Mouse (Mus musculus): ENCODE measurements around the gene Abtb2. TPM values are rescaled to one million over a fixed set of nuclear protein-coding genes. Genes with fewer than 3 reads are reported as not detected.

The Abtb2 gene
- total RNA-seq, 1 experiment = 5.5 TPM

- H3K4me1 ChIP-seq (ENCODE audit: control insufficient read depth in 2 of 2, insufficient read depth in 2 of 2, low read length in 2 of 2, poor library complexity in 1 of 2) = 0 out of 4 replicates have a peak, but pooled peaks cover 0 to 2% of the 10 kb centered on the region in 2 experiments
- H3K27ac ChIP-seq (ENCODE audit: insufficient read depth, low read depth, low read length, poor library complexity, severe bottlenecking) = no peak overlapping the region
- no peak overlapping the region for H3K9ac ChIP-seq (ENCODE audit: insufficient read depth, low read depth, low read length, poor library complexity, severe bottlenecking)
- H3K9me3 ChIP-seq (ENCODE audit: control insufficient read depth, insufficient read depth, low read depth, low read length) = no peaks in the 10 kb centered on the region
- H3K36me3 ChIP-seq (ENCODE audit: control insufficient read depth, insufficient read depth, low read length, poor library complexity, severe bottlenecking) = no peaks in the 10 kb centered on the region
- in situ Hi-C loops (cut with MboI; ENCODE audit: low sequenced_read_pairs in 2 of 2, unreplicated experiment in 2 of 2) = no loop called here
- no peak for TF ChIP-seq ZC3H11A (IDR thresholded peaks at IDR 0.05; ENCODE audit: borderline replicate concordance, low read depth, low read length)
- TF ChIP-seq MAFK (IDR thresholded peaks at IDR 0.05; ENCODE audit: insufficient read depth, low read depth, low read length) = no peak
- no peak for TF ChIP-seq CHD2 (IDR thresholded peaks at IDR 0.05; ENCODE audit: low read depth, low read length)
- TF ChIP-seq ZNF384 (IDR thresholded peaks at IDR 0.05; ENCODE audit: low read depth, low read length) = no peak
- TF ChIP-seq HCFC1 (IDR thresholded peaks at IDR 0.05; ENCODE audit: borderline replicate concordance, insufficient read depth, low read length) = no peak
- no peak for DNase-seq (ENCODE audit: low read depth, low spot score)
- no peak overlapping the region for H3K4me3 ChIP-seq (ENCODE audit: insufficient read depth in 1 of 2, low read depth in 1 of 2, low read length in 2 of 2, poor library complexity in 1 of 2, severe bottlenecking in 1 of 2)
Observed at GRCm38 (mm10) chr2:103677614-103678369, 111.7 kb downstream of the Abtb2 start.

- H3K4me1 ChIP-seq (ENCODE audit: control insufficient read depth in 2 of 2, insufficient read depth in 2 of 2, low read length in 2 of 2, poor library complexity in 1 of 2) = 0 out of 4 replicates have a peak, but pooled peaks cover 0 to 2% of the 10 kb centered on the region in 2 experiments
- in situ Hi-C loops (cut with MboI; ENCODE audit: low sequenced_read_pairs in 2 of 2, unreplicated experiment in 2 of 2) = no loop called here
- H3K27ac ChIP-seq (ENCODE audit: insufficient read depth, low read depth, low read length, poor library complexity, severe bottlenecking) = no peak overlapping the region
Observed at GRCm38 (mm10) chr2:103678433-103678832, 112.3 kb downstream of the Abtb2 start.

DNA sequence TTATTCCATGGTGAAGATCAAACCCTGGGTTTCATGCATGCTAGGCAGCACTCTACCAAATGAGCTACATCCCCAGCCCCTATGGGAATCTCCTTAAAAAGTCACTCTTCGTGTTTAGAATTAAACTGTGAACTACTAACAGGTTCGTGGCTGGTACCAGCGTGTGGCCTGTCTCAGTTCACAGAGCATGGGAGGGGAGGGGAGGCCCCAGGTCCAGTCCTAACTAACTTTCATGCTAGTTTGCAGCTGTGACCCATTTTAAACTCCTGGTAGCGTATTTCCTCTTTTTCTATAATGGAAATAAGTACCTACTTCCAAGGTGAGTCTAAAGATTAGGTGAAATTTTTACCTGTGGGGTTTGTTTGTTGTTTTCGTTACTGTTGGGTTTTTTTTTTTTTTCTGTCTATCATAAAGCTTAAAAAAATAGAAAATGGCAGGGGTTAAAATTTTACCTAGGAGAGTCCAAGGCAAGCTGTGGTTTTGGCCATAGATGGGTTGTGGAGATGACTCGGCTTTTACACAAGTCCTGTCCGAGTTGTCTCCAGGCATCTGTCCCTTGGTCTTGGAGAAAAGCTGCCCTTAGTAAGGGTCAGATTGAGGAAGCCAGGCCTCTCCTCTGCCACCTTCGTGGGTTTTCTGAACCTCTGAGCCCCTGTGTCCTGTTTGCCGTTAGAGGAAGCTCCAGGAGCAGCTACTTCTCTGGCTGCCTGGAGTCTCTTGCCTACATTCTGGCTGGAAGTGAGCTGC lies 114.4 kb downstream of the Abtb2 start:
- H3K4me1 ChIP-seq (ENCODE audit: control insufficient read depth in 2 of 2, insufficient read depth in 2 of 2, low read length in 2 of 2, poor library complexity in 1 of 2) = 0 out of 4 replicates have a peak, but pooled peaks cover 0 to 2% of the 10 kb centered on the region in 2 experiments
- DNase-seq (ENCODE audit: low read depth, low spot score) = no peak
- H3K4me3 ChIP-seq (ENCODE audit: insufficient read depth in 1 of 2, low read depth in 1 of 2, low read length in 2 of 2, poor library complexity in 1 of 2, severe bottlenecking in 1 of 2) = no peak overlapping the region
- TF ChIP-seq MAFK (IDR thresholded peaks at IDR 0.05; ENCODE audit: insufficient read depth, low read depth, low read length) (no peak), ZC3H11A (IDR thresholded peaks at IDR 0.05; ENCODE audit: borderline replicate concordance, low read depth, low read length) (no peak), CHD2 (IDR thresholded peaks at IDR 0.05; ENCODE audit: low read depth, low read length) (no peak), ZNF384 (IDR thresholded peaks at IDR 0.05; ENCODE audit: low read depth, low read length) (no peak), HCFC1 (IDR thresholded peaks at IDR 0.05; ENCODE audit: borderline replicate concordance, insufficient read depth, low read length) (no peak)
- H3K9me3 ChIP-seq (ENCODE audit: control insufficient read depth, insufficient read depth, low read depth, low read length) = no peaks in the 10 kb centered on the region
- H3K36me3 ChIP-seq (ENCODE audit: control insufficient read depth, insufficient read depth, low read length, poor library complexity, severe bottlenecking) = no peaks in the 10 kb centered on the region
- in situ Hi-C loops (cut with MboI; ENCODE audit: low sequenced_read_pairs in 2 of 2, unreplicated experiment in 2 of 2) = no loop called here
- no peak overlapping the region for H3K9ac ChIP-seq (ENCODE audit: insufficient read depth, low read depth, low read length, poor library complexity, severe bottlenecking)
- H3K27ac ChIP-seq (ENCODE audit: insufficient read depth, low read depth, low read length, poor library complexity, severe bottlenecking) = no peak overlapping the region

More at GRCm38 (mm10) chr2:103678433-103678832, 112.3 kb downstream of the Abtb2 start:
- Histone ChIP-seq H3K9me3 (ENCODE audit: control insufficient read depth, insufficient read depth, low read depth, low read length) (no peaks in the 10 kb centered on the region), H3K9ac (ENCODE audit: insufficient read depth, low read depth, low read length, poor library complexity, severe bottlenecking) (no peak overlapping the region), H3K36me3 (ENCODE audit: control insufficient read depth, insufficient read depth, low read length, poor library complexity, severe bottlenecking) (no peaks in the 10 kb centered on the region), H3K4me3 (ENCODE audit: insufficient read depth in 1 of 2, low read depth in 1 of 2, low read length in 2 of 2, poor library complexity in 1 of 2, severe bottlenecking in 1 of 2) (no peak overlapping the region)
- TF ChIP-seq CHD2 (IDR thresholded peaks at IDR 0.05; ENCODE audit: low read depth, low read length) = no peak
- TF ChIP-seq HCFC1 (IDR thresholded peaks at IDR 0.05; ENCODE audit: borderline replicate concordance, insufficient read depth, low read length) = no peak
- TF ChIP-seq ZC3H11A (IDR thresholded peaks at IDR 0.05; ENCODE audit: borderline replicate concordance, low read depth, low read length) = no peak
- TF ChIP-seq MAFK (IDR thresholded peaks at IDR 0.05; ENCODE audit: insufficient read depth, low read depth, low read length) = no peak
- no peak for TF ChIP-seq ZNF384 (IDR thresholded peaks at IDR 0.05; ENCODE audit: low read depth, low read length)
- DNase-seq (ENCODE audit: low read depth, low spot score) = no peak

DNA sequence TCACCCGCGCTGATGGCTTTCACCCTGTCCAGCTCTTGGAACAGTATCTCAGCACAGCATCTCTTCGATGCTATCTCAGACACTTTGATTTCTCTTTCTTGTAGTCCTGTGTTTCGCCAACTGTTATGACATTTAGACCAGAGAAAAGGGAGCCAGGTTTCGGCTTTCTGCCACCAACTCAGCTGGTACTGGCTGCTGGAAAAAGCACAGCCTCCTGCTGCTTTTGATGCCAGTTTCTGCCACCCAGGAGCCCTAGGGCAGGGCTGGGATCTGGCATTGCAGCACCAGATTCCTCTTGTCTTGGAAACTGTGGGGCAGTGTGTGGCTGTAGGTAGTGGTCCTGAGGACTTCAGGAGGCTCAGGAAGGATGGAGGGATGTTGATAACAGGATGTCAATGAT lies 115.0 kb downstream of the Abtb2 start:
- H3K9me3 ChIP-seq (ENCODE audit: control insufficient read depth, insufficient read depth, low read depth, low read length) = no peaks in the 10 kb centered on the region
- H3K4me3 ChIP-seq (ENCODE audit: insufficient read depth in 1 of 2, low read depth in 1 of 2, low read length in 2 of 2, poor library complexity in 1 of 2, severe bottlenecking in 1 of 2) = no peak overlapping the region
- no peak overlapping the region for H3K27ac ChIP-seq (ENCODE audit: insufficient read depth, low read depth, low read length, poor library complexity, severe bottlenecking)
- no peak overlapping the region for H3K9ac ChIP-seq (ENCODE audit: insufficient read depth, low read depth, low read length, poor library complexity, severe bottlenecking)
- DNase-seq (ENCODE audit: low read depth, low spot score) = no peak
- H3K36me3 ChIP-seq (ENCODE audit: control insufficient read depth, insufficient read depth, low read length, poor library complexity, severe bottlenecking) = no peaks in the 10 kb centered on the region
- H3K4me1 ChIP-seq (ENCODE audit: control insufficient read depth in 2 of 2, insufficient read depth in 2 of 2, low read length in 2 of 2, poor library complexity in 1 of 2) = 0 out of 4 replicates have a peak, but pooled peaks cover 0 to 2% of the 10 kb centered on the region in 2 experiments
- TF ChIP-seq ZC3H11A (IDR thresholded peaks at IDR 0.05; ENCODE audit: borderline replicate concordance, low read depth, low read length) (no peak), HCFC1 (IDR thresholded peaks at IDR 0.05; ENCODE audit: borderline replicate concordance, insufficient read depth, low read length) (no peak), CHD2 (IDR thresholded peaks at IDR 0.05; ENCODE audit: low read depth, low read length) (no peak), MAFK (IDR thresholded peaks at IDR 0.05; ENCODE audit: insufficient read depth, low read depth, low read length) (no peak), ZNF384 (IDR thresholded peaks at IDR 0.05; ENCODE audit: low read depth, low read length) (no peak)
- in situ Hi-C loops (cut with MboI; ENCODE audit: low sequenced_read_pairs in 2 of 2, unreplicated experiment in 2 of 2) = no loop called here

Measured in ES-E14 (cell line).